Mouse (Mus musculus) limb, embryonic 14.5 days (tissue): ENCODE measurements around the gene Gm17175. TPM values are rescaled to one million over a fixed set of nuclear protein-coding genes. Genes with fewer than 3 reads are reported as not detected.
"Not testable (repeated sequence)": the region's sequence is repeated elsewhere in the genome, so short reads cannot be mapped to it uniquely, and the experiment has no call there.

Experiments
- ATAC-seq: fragments of 200-750 bp; cut with Nextera tagmentation; 2 replicates; pipeline ENCODE4 v1.8.0; 2017; ENCODE audit warnings: low read depth, moderate number of reproducible peaks, moderate TSS enrichment; ENCODE audit not compliant: low FRiP score
- DNase-seq: peaks from one replicate; pipeline ENCODE4 v3.0.0-alpha.2; 2015; ENCODE audit warnings: low spot score
- H3K27ac ChIP-seq: fragments of 300-500 bp; sonication (generic); replicated peaks from 2 replicates; pipeline ENCODE4 v1.5.1; 2014; ENCODE audit warnings: low read depth, mild to moderate bottlenecking, low read length, moderate library complexity, mixed read lengths
- H3K27me3 ChIP-seq: fragments of 300-500 bp; sonication (generic); 2 replicates; pipeline ENCODE4 v1.6.1; 2014; ENCODE audit warnings: low read length, mixed read lengths; ENCODE audit not compliant: control insufficient read depth, insufficient read depth
- H3K36me3 ChIP-seq: fragments of 300-500 bp; sonication (generic); 2 replicates; pipeline ENCODE4 v1.6.1; 2014; ENCODE audit warnings: mild to moderate bottlenecking, low read length, moderate library complexity, mixed read lengths; ENCODE audit not compliant: control insufficient read depth, insufficient read depth
- H3K4me1 ChIP-seq: fragments of 300-500 bp; sonication (generic); 2 replicates; pipeline ENCODE4 v1.6.1; 2014; ENCODE audit warnings: antibody characterized with exemption, low read length, mixed read lengths; ENCODE audit not compliant: control insufficient read depth, insufficient read depth
- H3K4me2 ChIP-seq: fragments of 300-500 bp; sonication (generic); replicated peaks from 2 replicates; pipeline ENCODE4 v1.6.1; 2014; ENCODE audit warnings: low read depth, mild to moderate bottlenecking, low read length, moderate library complexity; ENCODE audit not compliant: severe bottlenecking
- H3K4me3 ChIP-seq: fragments of 300-500 bp; sonication (generic); replicated peaks from 2 replicates; pipeline ENCODE4 v1.5.1; 2014; ENCODE audit warnings: low read length
- H3K9ac ChIP-seq: fragments of 300-500 bp; sonication (generic); 2 replicates; pipeline ENCODE4 v1.6.1; 2014; ENCODE audit warnings: mild to moderate bottlenecking, low read depth, low read length, moderate library complexity; ENCODE audit not compliant: severe bottlenecking
- H3K9me3 ChIP-seq: fragments of 300-500 bp; sonication (generic); 2 replicates; pipeline ENCODE4 v1.6.1; 2016; ENCODE audit warnings: low read length; ENCODE audit not compliant: control insufficient read depth
- POLR2A ChIP-seq: fragments of 200-500 bp; IDR thresholded peaks from 2 replicates; pipeline ENCODE4 v1.8.0; 2012; ENCODE audit warnings: inconsistent platforms, mild to moderate bottlenecking, moderate library complexity, borderline replicate concordance; ENCODE audit not compliant: insufficient read depth, insufficient read length; ENCODE audit errors: extremely low read depth
- WGBS: fragments of 180-500 bp; shearing (Covaris S2); extraction: QIAGEN DNeasy Blood & Tissue Kit; methylation state at CpG from one replicate; pipeline ENCODE4 v1.1.7; 2014; 5-methylcytosine and 5-hydroxymethylcytosine counted together
- polyA plus RNA-seq, 2 experiments: library from polyadenylated mRNA; depleted of rRNA in 1 of 2; stranded (reverse) in 1 of 2; unstranded in 1 of 2; fragments of >200 nt; fragmentation: Nextera tagmentation in 1 of 2; extraction: Ambion mirVana in 1 of 2; gene quantifications; 2 replicates each; pipeline versions ENCODE4 v1.2.1 to v1.2.3; 2012 to 2014

Gene Gm17175
- polyA plus RNA-seq (2012; rRNA removed) (not detected in 2 replicates), polyA plus RNA-seq (2014; fragmentation: Nextera tagmentation; extraction: Ambion mirVana) (not detected in 2 replicates)

GRCm38 (mm10) chr14:51573963-51574362, at the start of gene Gm17175:
TSS of gene Gm17175 (minus strand) at chr14:51574063.
- not testable (repeated sequence) for H3K9ac ChIP-seq, H3K4me3 ChIP-seq, ATAC-seq, H3K36me3 ChIP-seq, H3K9me3 ChIP-seq, DNase-seq, H3K27me3 ChIP-seq, H3K27ac ChIP-seq, H3K4me1 ChIP-seq, H3K4me2 ChIP-seq
- 84% methylated on average over 2 of the region's 2 CpGs for WGBS

DNA sequence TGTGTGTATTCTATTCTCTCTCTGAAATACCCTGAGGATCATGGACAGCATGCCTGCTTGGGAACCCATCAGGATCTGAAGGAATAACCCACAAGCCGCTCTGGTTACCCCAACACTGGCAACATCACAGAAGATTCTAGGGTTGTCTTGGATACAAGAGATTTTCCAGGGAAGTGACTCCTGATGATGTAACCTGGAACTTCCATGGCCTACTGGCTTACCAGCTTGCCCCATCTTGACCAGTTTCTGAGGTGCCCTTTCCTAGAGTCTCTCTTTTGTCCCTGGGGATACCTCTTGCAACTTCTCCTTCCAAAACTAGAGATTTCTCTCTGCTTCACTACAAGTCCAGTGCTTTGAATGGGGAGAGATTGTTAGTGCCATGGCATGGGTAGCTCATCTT, 37.3 kb upstream of the Gm17175 start, which contains the start of gene Gm17078:
Gm17078 (minus strand) TSS at position 101 of the 400 bp plus-strand sequence.
- no peak for TF ChIP-seq POLR2A
- no peak within 1 kb of the TSS for H3K4me3 ChIP-seq
- no peaks in the 10 kb centered on the region for H3K4me1 ChIP-seq
- H3K27me3 ChIP-seq, result no peaks in the 10 kb centered on the region
- H3K4me2 ChIP-seq, result no peak within 1 kb of the TSS
- no peaks in the 10 kb centered on the region for H3K9me3 ChIP-seq
- WGBS, result 91% methylated on average over 1 of the region's 1 CpGs
- DNase-seq, result no peak
- H3K9ac ChIP-seq, result no peak within 1 kb of the TSS
- no peak within 1 kb of the TSS for H3K27ac ChIP-seq
- no peaks in the 10 kb centered on the region for H3K36me3 ChIP-seq
- ATAC-seq, result no peak

- not testable (repeated sequence) for H3K36me3 ChIP-seq, H3K4me2 ChIP-seq, H3K4me1 ChIP-seq, ATAC-seq, H3K4me3 ChIP-seq, H3K27ac ChIP-seq, H3K27me3 ChIP-seq, H3K9ac ChIP-seq, DNase-seq, H3K9me3 ChIP-seq
- WGBS, result 95% methylated on average over 4 of the region's 4 CpGs
Observed at GRCm38 (mm10) chr14:51592039-51592438, 18.2 kb upstream of the Gm17175 start, which contains the start of gene Gm17174. TSS of gene Gm17174 (minus strand) at chr14:51592139.

DNA sequence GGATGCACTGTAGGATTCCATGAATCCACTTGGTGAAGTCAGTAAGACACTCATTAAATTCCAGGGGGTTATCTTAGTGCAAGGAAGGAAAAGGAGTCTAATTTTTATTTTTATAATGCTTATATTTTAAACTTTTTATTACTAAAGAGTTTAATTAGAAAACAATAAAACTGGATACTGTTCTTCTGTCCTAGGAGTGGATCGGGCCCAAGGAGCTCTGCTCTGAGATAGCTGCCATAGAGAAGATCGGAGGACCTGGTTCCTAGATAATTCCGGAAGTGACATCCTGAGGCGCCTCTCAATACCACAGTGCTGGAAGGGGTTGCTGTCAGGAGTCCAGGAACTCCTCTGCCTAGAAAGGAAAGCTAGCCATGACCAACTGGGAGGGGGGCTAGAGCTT, 21.4 kb downstream of the Gm17175 start, which contains the start of gene Gm5622:
Gm5622 (plus strand) TSS at position 301 of the 400 bp plus-strand sequence.
- no peak within 1 kb of the TSS for H3K27ac ChIP-seq
- H3K4me3 ChIP-seq, result no peak within 1 kb of the TSS
- H3K4me1 ChIP-seq, result no peaks in the 10 kb centered on the region
- WGBS, result 90% methylated on average over 4 of the region's 4 CpGs
- TF ChIP-seq POLR2A, result no peak
- H3K9ac ChIP-seq, result no peak within 1 kb of the TSS
- ATAC-seq (no peak), DNase-seq (no peak)
- no peaks in the 10 kb centered on the region for H3K36me3 ChIP-seq
- H3K4me2 ChIP-seq, result no peak within 1 kb of the TSS
- H3K27me3 ChIP-seq, result no peaks in the 10 kb centered on the region
- H3K9me3 ChIP-seq, result no peaks in the 10 kb centered on the region

Other genes with a start within 250 kb of the Gm17175 start
- gene Gm7247, start 212.3 kb downstream of the Gm17175 start, polyA plus RNA-seq (2012; rRNA removed), result not detected in 2 replicates
- gene Gm7247, start 212.3 kb downstream of the Gm17175 start, polyA plus RNA-seq (2014; fragmentation: Nextera tagmentation; extraction: Ambion mirVana), result not detected in 2 replicates
- gene Vmn2r88, start 163.2 kb downstream of the Gm17175 start, polyA plus RNA-seq (2012; rRNA removed), result not detected in 2 replicates
- gene Vmn2r88, start 163.2 kb downstream of the Gm17175 start, polyA plus RNA-seq (2014; fragmentation: Nextera tagmentation; extraction: Ambion mirVana), result not detected in 2 replicates
- gene Vmn2r89, start 122.2 kb downstream of the Gm17175 start, polyA plus RNA-seq (2012; rRNA removed), result not detected in 2 replicates
- not detected in 2 replicates for gene Vmn2r89, start 122.2 kb downstream of the Gm17175 start, polyA plus RNA-seq (2014; fragmentation: Nextera tagmentation; extraction: Ambion mirVana)
- not detected in 2 replicates for gene Gm5622, start 21.3 kb downstream of the Gm17175 start, polyA plus RNA-seq (2012; rRNA removed)
- gene Gm5622, start 21.3 kb downstream of the Gm17175 start, polyA plus RNA-seq (2014; fragmentation: Nextera tagmentation; extraction: Ambion mirVana), result not detected in 2 replicates
- not detected in 2 replicates for gene Gm17174, start 18.1 kb upstream of the Gm17175 start, polyA plus RNA-seq (2012; rRNA removed)
- not detected in 2 replicates for gene Gm17174, start 18.1 kb upstream of the Gm17175 start, polyA plus RNA-seq (2014; fragmentation: Nextera tagmentation; extraction: Ambion mirVana)
- not detected in 2 replicates for gene Gm17078, start 37.2 kb upstream of the Gm17175 start, polyA plus RNA-seq (2012; rRNA removed)
- not detected in 2 replicates for gene Gm17078, start 37.2 kb upstream of the Gm17175 start, polyA plus RNA-seq (2014; fragmentation: Nextera tagmentation; extraction: Ambion mirVana)
- not detected in 2 replicates for gene Gm4181, start 61.6 kb upstream of the Gm17175 start, polyA plus RNA-seq (2012; rRNA removed)
- not detected in 2 replicates for gene Gm4181, start 61.6 kb upstream of the Gm17175 start, polyA plus RNA-seq (2014; fragmentation: Nextera tagmentation; extraction: Ambion mirVana)
- gene Gm17079, start 121.4 kb upstream of the Gm17175 start, polyA plus RNA-seq (2012; rRNA removed), result not detected in 2 replicates
- gene Gm17079, start 121.4 kb upstream of the Gm17175 start, polyA plus RNA-seq (2014; fragmentation: Nextera tagmentation; extraction: Ambion mirVana), result not detected in 2 replicates
- gene Gm5800, start 143.1 kb upstream of the Gm17175 start, polyA plus RNA-seq (2012; rRNA removed), result not detected in 2 replicates
- gene Gm5800, start 143.1 kb upstream of the Gm17175 start, polyA plus RNA-seq (2014; fragmentation: Nextera tagmentation; extraction: Ambion mirVana), result not detected in 2 replicates
- not detected in 2 replicates for gene Ang4, start 199.5 kb upstream of the Gm17175 start, polyA plus RNA-seq (2012; rRNA removed)
- gene Ang4, start 199.5 kb upstream of the Gm17175 start, polyA plus RNA-seq (2014; fragmentation: Nextera tagmentation; extraction: Ambion mirVana), result not detected in 2 replicates
- not detected in 2 replicates for gene AY358078, start 226.0 kb upstream of the Gm17175 start, polyA plus RNA-seq (2012; rRNA removed)
- gene AY358078, start 226.0 kb upstream of the Gm17175 start, polyA plus RNA-seq (2014; fragmentation: Nextera tagmentation; extraction: Ambion mirVana), result not detected in 2 replicates